Mouse (Mus musculus): ENCODE results near the gene 4931429L15Rik. TPM values are rescaled to one million over a fixed set of nuclear protein-coding genes. Genes with fewer than 3 reads are reported as not detected.

Gene 4931429L15Rik
- total RNA-seq, 1 experiment from 2014 or later = not detected

DNA sequence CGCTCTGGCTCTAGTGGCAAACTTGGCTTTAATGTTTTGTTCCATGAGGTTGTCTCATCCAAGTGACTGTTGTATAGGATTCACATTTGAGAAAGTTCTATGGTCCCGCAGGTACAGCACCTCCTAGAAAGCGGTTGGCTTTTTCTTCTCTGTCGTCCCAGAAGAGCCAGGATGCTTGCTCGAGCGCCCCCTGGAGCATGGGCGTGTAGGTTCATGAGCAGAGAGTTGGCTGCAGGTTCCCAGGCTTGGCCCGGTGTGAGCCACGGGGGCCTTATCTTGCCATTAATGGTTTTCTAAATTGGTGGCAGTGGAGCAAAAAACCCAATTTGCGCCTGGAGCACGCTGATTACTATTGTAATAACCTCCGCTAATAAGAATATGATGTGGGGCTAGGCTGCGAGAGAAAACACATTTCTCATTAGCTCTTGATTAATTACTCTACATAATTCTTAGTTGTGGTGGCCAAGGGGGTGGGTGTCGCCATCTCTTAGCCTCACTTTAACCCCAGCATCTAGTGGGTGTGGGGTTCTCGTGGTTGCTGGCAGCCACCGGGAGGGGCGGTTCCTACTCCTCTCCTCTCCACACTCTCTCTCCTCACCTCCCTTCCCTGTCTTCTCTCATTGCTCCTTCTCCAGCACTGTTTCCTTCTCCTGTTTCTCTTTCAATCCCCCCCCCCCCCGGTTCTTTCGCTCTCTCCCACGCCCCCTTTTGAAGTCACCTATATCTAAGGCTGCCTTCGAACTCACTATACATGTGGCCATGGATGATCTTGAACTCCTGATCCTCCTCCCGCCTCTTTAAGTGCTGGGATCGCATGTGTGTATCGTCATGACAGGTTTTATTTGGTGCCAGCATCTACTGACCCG is 8.2 kb upstream of the 4931429L15Rik start:
- peak; percentile 32 for DNase-seq

DNA sequence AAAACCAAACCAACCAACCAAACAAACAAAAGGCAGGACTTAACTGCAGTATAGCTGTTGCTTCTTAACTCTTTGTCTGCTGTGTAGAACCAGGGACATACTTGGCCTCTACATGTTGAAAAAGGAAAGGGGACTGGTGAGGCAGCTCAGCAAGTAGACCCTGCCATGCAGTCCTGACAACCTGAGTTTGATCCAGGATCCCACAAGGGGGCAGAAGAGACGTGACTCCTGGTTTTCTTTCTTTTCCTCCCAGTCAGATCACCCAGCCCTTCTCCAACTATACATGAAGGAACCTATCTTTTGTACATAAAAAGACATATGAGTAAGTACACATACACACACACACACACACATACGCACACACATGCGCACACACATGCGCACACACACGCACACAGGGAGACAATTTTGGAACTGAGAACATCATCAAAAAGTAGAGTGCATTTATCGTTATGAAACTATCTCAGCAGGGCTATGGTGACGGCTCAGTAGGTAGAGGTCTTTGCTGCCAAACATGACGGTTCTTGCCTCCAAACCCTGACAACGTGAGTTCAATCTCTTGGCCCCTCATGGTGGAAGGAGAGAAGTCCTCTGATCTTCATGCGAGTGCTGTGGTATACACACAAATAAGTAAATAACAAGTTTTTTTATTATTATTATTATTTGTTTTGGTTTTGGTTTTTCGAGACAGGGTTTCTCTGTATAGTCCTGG is 7.1 kb upstream of the 4931429L15Rik start:
- DNase-seq = no peak

DNA sequence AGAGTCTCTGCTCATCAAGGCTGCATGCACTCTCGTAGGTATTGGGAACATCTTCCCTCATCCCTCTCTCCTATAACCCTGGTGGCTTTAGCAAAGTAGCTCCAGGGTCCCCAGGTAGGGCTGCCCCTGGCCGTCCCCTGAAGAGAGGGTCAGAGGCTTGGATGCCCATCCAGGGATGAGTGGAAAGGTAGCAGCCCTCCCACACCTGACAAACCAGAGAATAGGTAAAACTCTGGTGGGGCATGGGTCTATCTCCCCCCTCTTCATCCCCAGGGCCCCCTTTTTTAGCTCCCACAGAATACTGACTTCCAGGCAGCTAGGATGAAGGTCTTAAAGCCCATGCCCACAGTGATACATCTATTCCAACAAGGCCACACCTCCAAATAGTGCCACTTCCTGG is 675 bp upstream of the 4931429L15Rik start:
- no peak for DNase-seq

DNA sequence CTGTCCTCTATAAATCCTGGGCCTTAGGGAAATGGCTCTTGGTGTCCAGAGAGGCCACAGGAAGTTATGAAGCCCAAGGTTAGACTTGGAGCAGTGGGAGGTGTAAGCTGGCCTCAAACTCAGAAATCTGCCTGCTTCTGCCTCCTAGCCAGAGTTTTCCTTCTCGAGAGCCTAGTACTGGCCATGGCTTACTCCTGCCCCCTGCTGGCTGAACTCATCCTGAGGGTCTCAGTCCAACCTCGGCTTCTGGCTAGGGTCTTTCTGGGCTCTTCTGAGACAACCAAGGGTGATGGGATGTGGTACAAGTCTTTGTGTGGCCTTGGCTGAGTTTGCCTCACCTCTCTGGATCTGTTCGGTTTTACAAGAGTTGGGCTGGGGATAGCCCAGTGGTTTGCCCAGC is 1.8 kb downstream of the 4931429L15Rik start:
- DNase-seq = no peak

DNA sequence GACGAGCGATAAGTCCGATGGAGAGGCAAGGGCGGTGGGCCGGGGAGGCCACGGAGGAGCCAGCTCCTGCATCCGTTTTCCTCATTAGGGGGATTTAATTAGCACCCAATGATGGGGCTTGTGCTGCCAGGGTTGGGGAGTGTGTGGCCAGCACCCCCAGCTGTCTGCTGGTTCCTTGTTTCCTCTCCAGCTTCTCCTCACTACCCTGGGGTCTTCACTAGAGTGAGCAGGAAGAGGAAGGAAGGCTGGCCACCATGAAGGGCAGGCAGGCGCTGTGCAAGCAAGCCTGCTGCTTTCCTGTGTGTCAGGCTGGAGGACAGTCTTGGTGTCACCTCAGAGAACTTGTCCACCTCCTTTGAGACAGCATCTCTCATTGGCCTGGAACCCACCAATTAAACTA is 2.9 kb downstream of the 4931429L15Rik start:
- DNase-seq = no peak

DNA sequence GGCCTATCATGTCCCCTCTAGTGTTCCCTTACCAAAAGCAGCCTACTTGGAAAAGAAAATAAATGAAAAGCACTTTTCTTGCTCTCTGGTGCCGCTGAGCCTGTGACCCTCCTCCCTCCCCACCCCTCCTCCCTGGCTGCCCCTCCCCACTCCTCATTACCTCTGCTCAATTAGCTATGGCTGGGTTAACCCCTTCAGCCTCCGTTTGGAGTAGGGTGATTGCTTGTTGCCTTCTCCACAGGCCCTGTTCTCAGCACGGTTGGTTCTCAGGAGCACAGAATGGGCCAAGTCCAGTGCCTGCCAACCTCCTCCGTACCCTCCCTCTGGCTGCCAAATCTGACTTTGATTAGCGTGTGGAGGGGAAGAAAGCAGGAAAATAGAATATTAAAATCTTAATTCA is 3.4 kb downstream of the 4931429L15Rik start:
- DNase-seq = no peak

DNA sequence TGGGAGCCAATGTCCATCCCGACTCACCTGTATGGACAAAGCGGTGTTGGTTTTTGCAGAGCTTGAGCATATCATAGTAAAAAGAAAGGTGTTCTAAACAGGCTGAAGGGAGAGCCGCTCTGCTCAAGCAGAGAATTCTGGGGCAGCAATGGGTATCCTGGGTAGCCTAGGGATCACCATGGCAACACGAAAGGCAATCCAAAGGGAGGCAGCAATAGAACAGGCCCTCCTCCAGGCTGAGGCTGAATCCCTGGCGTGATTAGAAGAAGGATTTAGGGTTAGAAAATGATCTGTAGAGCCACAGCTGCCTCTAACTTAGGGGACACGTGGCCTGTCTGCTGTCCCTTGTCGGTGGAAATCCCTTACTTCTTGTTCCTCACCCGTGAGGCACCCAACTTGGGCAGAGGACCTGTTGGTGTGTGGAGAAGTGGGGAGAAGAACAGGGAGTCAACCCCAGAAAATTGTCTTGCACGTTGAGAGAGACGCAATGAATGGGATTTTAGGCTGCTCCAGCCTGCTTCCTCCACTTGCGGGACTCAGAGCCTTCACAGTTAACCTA is 3.9 kb downstream of the 4931429L15Rik start:
- DNase-seq = no peak

DNA sequence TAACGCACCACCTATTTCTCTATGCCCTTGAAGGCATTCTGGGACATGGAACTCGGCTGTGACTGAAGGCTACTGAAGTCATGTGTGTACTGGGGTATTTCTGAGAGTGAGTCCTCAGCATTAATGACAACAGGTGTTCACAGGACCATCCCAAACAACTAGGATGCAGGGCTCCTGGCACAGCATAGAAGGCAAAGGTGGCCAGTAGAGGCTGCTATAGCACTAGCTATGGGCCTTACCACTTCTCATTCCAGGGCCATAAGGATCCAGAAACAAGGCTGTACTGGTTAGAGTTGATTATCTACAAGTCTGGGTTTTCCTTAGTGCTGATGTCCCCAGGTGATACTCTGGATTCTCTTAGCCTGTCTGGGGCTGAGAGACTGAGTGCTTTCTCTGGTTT is 4.9 kb downstream of the 4931429L15Rik start:
- DNase-seq = no peak

DNA sequence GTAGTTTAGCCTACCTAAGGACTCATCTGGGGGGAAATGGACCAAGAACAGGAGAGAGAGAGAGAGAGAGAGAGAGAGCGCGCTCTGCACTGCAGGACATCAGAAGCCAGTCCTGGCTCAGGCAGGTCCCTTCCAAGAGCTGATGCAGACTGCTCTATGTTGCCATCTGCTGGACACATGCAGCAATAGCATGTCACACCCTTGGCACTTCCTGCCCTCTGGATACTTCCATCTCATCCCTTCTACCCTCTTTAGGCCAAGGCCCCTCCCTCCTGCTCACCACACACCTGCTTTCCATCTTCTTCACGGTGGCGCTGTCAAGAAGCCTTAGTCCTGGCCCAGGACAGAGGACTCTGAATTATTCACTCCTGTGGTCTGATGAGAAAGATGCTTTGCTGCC is 5.3 kb downstream of the 4931429L15Rik start:
- peak; percentile 78 for DNase-seq

DNA sequence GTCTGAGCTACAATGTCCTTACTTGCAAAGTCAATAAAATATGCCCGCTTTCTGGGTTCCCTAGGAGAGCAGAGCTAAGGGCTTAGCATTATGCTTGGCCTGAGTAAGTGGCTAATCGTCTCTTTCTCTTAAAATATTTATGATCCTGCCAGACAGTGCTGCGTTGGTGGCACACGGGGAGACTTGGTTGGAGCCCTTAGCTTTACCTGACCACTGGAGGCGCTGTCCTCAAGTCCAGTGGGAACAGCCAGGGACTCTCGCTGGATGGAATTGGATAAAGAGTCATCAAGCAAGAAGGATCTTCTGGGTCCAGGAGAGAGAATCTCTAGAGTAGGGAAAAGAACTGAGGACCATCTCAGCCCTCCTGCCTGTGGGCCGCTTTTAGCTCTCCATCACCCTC is 10.7 kb downstream of the 4931429L15Rik start:
- no peak for DNase-seq

DNA sequence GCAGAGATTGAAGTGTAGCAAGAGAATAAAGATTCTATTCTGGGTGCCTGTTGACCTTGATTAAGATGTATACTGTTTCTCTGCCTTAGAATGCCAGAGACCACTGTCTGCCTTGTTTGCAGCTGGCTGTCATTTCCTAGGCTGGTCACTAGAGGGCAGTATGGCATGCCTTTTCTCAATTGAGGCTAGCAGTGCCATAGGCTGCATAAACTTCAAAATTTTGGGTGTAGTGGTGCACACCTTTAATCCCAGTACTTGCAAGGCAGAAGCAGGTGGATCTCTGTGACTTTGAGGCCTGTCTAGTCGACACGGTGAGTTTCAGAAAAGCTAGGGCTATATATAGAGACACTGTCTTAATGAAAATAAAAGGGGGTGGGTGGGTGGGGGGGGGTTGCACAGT is 17.6 kb downstream of the 4931429L15Rik start:
- peak; percentile 66 for DNase-seq

DNA sequence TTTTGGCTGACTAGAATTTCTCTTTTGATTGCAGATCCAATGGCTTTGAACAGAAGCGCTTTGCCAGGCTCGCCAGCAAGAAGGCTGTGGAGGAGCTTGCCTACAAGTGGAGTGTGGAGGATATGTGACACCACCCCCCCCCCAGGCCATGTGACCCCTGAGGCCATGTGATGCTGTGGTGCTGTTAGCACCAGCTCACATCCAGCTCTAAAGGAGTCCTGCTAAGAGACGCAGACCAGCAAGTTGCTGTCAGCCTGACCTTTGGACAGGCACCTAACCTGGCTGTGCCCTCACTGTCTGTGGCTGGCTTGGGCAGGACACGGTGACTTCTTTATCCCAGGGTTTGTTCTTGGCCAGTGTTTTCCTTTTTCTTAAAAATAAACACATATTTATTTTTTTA is 21.4 kb downstream of the 4931429L15Rik start:
- DNase-seq = no peak

DNA sequence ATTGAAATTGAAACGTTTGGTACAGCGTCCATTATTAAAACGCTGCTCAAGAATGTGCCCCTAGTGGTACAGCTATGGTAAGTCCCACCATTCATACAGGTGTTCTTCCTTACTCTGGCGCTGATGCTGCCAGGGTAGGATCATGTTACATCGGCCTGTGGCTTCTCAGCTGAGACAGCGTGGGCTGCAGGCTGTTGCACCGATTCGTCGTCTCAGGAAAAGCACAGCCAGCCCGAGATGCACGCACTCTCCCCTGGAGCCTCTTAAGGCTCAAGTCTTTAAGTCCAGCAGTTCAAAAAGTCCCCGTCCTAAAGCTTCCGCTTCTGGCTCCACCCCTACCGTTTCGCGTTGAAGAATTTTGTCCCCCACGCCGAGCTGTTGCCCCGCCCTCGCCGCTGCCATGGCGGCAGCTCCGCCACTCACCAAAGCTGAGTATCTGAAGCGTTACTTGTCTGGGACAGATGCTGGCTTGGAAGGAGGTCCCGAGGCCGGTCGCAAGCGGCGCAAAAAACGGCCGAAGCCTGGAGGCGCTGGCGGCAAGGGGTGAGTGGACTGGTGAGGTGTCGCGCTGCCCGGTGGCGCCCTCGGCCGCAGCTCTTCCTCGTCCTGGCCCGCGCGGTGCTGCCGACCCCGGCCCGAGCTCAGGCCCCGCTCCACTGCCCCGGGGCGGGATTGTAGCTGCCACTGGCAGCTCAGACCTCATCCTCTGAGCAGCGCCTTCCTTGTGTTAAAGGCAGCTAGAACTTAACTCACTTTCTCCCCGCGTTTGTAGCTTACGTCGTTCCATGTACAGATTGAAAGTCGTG is 37.0 kb downstream of the 4931429L15Rik start, which contains the start of gene Bud13:
TSS of gene Bud13 (plus strand) at position 378 of the 806 bp plus-strand sequence.
- peak; percentile 97 for DNase-seq

DNA sequence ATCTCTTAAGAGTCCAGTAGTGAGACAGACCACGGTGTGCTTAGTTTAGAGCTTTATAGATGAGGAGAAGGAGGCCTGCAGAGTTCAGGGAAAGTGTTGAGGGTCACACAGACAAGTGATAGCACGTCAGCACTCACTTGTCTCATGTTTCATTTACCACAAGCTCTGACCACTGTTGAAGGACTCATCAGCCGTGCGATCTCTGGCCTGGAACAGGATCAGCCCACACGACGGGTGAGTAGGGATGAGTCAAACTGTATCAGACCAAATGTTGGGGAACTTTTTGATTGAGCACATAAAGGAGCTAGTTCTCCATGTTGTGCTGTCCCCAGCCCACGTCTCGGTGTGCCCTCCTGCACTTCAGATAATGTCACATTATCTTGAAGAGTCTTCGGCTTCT is 45.3 kb downstream of the 4931429L15Rik start:
- DNase-seq = no peak

DNA sequence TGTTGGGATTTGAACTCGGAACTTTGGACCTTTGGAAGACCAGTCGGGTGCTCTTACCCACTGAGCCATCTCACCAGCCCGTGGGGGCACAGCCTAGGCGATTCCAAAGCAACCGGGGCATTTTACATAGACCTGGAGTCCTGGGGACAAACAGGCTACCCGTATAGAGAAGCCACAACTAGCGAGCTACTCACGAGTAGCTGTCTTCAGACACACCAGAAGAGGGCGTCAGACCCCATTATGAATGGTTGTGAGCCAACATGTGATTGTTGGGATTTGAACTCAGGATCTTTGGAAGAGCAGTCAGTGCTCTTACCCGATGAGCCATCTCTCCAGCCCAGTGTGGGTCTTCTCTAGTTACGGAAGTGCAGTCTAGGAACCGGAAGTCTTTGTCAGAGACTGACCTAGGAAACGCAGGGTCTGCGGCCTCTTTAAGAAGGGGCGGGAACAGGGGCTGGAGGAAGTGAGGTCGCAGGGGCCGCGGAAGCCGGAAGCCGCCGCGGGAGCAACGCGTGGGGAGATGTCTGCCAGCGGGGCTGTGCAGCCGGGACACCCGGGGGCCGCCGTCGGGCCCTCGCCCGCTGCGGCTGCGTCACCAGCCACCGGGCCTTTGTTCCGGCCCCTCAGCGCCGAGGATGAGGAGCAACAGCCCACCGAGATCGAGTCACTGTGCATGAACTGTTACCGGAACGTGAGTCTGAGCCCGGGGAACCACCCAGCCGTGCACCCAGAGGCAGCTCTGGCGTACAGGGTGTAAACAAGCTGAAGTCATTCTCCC is 46.9 kb downstream of the 4931429L15Rik start, which contains the start of gene Zpr1:
TSS of gene Zpr1 (plus strand) at position 388 of the 778 bp plus-strand sequence.
- peak; percentile 94 for DNase-seq

DNA sequence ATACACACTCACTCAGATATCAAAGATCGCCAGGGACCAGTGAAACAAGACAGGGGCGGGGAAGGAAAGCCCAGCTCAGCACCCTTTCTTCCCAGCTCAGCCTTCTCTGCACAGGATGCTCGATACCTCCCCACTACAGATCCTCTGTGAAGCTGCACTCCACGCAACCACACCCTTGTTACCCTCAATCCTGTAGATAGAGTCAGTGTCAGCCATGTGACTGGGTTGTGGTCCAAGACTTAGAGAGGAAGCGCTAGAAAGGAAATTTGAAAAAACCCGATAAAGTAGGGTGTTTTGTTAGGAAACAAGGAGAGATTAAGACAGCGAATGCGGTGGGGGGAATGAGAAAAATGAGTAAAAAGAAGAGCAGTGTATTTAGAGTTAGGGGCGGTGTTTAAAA is 47.7 kb downstream of the 4931429L15Rik start:
- DNase-seq = peak; percentile 3

DNA sequence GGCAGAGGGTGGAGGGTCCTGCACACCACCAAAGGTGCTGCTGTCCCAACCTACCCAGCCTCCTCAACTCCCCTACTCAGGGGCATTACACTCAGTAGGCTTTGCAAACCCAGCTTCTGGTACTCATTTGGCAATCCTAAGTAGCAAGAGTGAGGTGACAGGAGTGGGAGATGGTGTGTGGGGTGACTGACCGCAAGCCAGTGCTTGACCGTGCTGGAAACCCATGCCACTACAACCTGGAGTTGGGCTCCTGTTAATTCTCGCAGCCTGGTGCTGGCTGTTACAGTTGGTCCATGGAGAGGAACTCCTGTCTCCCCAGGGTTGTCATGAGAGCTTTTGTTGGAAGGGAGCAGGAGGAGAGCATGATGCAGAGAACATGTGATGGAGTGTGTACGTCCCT is 49.0 kb downstream of the 4931429L15Rik start:
- no peak for DNase-seq

DNA sequence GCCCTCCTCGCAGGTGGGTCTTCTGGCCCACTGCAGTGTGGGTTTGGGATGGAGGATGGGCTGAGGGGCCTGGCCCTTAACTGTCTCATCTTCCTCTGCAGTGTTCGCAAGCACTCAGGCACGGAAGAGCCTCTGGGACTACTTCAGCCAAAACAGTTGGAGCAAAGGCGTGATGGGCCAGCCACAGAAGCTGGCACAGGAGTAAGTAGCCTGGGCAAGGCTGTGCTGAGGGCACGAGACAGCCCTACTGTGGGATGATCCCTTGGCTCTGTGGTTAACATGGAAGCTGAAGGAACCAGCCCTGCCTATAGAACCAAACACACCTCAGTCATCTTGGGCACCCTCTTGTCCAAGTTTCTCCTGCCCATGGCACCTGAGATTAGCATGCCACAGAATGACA is 50.7 kb downstream of the 4931429L15Rik start:
- no peak for DNase-seq

DNA sequence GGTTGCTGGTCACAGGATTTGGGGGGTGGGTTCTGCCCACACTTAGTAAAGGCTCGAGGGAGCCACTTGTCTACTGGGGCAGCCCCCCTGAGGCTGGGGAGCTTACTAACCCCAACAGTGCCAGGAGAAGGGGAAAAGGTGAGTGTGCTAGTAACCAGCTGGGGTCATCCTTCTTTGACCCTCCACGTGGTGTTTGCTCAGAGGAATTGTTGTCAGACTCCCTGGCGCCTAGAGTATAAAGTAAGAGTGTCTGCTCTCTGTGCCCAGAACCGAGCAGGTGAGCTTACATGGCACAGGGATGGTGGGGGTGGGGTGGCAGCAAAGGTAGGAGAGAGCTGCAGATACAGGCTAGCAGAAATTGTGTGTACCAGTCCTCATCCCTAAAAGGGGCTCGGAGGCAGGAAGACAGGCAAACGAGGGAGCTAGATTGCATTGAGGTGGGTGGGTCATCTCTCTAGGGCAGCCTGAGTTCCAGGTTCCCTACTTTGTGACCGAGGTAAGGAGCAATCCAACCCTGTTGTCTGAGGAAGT is 51.4 kb downstream of the 4931429L15Rik start, which contains the start of gene Apoa5:
TSS of gene Apoa5 (plus strand) at position 291 of the 531 bp plus-strand sequence.
- DNase-seq = no peak

DNA sequence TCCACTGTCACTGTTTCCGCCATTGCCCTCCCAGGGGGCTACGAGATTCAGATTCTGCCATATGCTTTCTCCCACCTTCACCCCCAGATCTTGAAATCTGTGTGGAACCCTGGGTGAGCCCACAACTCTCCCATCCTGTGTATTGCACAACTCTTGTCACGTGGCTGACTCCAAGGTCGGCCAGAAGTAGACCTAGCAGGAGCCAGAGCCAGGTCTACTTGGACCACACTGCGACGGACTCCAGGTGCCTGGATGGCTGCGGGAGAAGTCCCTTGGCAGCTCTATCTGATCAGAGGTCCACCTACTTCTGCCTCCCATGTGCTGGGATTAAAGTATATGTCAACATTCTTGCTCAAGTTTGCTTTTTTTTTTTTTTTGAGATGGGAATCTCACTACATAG is 58.7 kb downstream of the 4931429L15Rik start:
- peak; percentile 45 for DNase-seq

DNA sequence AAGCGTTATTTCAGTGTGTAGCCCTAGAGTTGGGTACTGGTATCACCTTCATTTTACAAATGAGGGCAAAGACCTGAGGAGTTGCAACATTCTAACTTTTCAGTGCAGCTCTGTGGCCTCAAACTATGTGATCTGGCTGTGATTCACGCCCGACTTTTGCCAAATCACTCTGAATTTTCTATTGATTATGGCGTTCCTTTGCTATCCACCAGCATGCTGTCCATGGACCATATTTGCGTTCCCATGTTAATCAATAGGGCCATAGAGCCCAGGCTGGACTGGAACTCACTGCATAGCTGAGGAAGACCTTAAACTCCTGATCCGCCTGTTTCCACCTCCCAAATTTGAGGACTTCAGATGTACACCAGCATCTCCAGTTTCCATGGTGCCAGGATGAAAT is 60.7 kb downstream of the 4931429L15Rik start:
- DNase-seq = no peak
